Mouse (Mus musculus) heart, postnatal 0 days (tissue): ENCODE measurements around the gene Pkn2.

Experiments used
- CTCF ChIP-seq: IDR thresholded peaks from 2 replicates; pipeline ENCODE4 v1.5.1; 2016; ENCODE audit warnings: antibody characterized with exemption, control low read depth, low read depth
- EP300 ChIP-seq: IDR thresholded peaks from 2 replicates; pipeline ENCODE4 v1.6.1; 2016; ENCODE audit warnings: antibody characterized with exemption, low read depth

DNA sequence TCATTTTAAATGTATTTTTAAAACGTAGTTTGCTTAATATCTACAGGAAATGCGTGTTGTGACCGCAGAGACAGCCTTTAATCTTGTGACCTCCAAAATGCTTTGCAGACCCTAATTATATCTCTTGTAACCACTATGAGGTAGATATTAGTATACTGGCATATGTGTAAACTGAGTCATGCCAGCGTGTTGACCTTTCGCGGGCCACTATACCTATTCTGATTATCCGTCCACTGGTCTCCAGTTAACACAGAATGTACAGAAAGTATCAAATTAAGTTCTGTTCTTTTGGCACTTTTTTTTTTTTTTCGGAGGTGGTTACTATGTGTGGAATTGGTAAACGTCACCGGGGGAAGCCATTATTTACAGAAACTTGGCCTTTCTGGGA, 116.0 kb downstream of the Pkn2 start:
- no peak for TF ChIP-seq CTCF
- no peak for TF ChIP-seq EP300
